Mouse (Mus musculus): Measurements from ENCODE around the gene Cd109. TPM values are rescaled to one million over a fixed set of nuclear protein-coding genes. Genes with fewer than 3 reads are reported as not detected.

The Cd109 gene
- total and polyA plus RNA-seq, 3 experiments: 0.13 to 0.73 (median 0.52) TPM

DNA sequence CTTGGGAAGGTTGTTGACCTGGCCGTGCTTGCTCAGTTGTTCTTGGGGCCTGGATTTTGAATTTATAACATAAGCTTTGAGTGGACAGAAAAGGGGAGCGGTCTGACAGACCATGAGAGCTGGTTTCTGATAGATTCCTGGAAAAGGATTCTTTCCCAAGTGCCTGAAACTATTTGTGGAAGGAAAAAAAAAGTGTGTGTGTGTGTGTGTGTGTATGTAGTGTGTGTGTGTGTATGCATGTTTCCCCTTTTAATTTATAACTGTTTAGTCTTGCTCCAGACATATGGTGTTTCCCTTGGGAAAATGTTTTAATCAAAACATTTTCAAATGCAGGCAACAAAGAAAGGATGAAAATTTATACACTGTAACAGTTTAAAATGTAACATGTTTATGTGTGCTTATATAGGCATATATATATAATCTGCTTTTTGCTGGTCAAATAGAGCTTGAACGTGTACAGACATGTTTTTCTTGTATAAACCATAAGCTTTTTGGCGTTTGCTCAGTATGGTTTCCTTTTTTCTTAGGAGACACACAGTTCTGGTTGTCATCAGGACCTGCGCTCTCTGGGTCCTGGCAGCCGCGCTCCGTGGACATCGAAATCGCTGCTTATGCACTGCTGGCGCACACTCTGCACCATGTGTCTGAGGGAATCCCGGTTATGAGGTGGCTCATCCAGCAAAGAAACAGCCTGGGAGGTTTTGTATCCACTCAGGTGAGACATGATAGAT, 87.3 kb downstream of the Cd109 start:
- TF ChIP-seq KAT2A (IDR thresholded peaks at IDR 0.05; ENCODE audit: insufficient replicate concordance, low read length) (no peak), ZKSCAN1 (IDR thresholded peaks at IDR 0.05; ENCODE audit: borderline replicate concordance, low read depth, low read length) (no peak), BHLHE40 (IDR thresholded peaks at IDR 0.05; ENCODE audit: low read depth, low read length) (no peak), ZMIZ1 (IDR thresholded peaks at IDR 0.05; ENCODE audit: low read depth, low read length) (no peak), NELFE (IDR thresholded peaks at IDR 0.05; ENCODE audit: low read depth, low read length) (no peak), POLR2A (IDR thresholded peaks at IDR 0.05; ENCODE audit: low read depth, low read length) (no peak), IRF4 (IDR thresholded peaks at IDR 0.05; ENCODE audit: low read depth, low read length) (no peak), MAFK (IDR thresholded peaks at IDR 0.05; ENCODE audit: insufficient replicate concordance, low read length) (no peak), RCOR1 (conservative IDR thresholded peaks at IDR 0.05; ENCODE audit: low read depth, low read length) (no peak), GABPA (IDR thresholded peaks at IDR 0.05; ENCODE audit: insufficient replicate concordance, low read depth, low read length) (no peak), TBP (conservative IDR thresholded peaks at IDR 0.05; ENCODE audit: low read depth, low read length) (no peak), RAD21 (IDR thresholded peaks at IDR 0.05; ENCODE audit: low read depth, low read length) (no peak), MEF2A (IDR thresholded peaks at IDR 0.05; ENCODE audit: borderline replicate concordance, low read depth, low read length) (no peak), USF2 (conservative IDR thresholded peaks at IDR 0.05; ENCODE audit: low read depth, low read length) (no peak), MYC (IDR thresholded peaks at IDR 0.05; ENCODE audit: low read depth, low read length) (no peak), ELF1 (IDR thresholded peaks at IDR 0.05; ENCODE audit: low read depth, low read length) (no peak), EP300 (IDR thresholded peaks at IDR 0.05; ENCODE audit: low read length) (no peak)
- Histone ChIP-seq H3K79me2 (replicated peaks; ENCODE audit: control insufficient read depth, extremely low read depth, insufficient read depth, poor library complexity, severe bottlenecking) (no peaks in the 10 kb centered on the region), H3K27me3 (replicated peaks) (no peaks in the 10 kb centered on the region), H3K4me1 (ENCODE audit: control insufficient read depth in 1 of 2, insufficient read depth in 2 of 2) (no peaks in the 10 kb centered on the region), H3K9me3 (replicated peaks; ENCODE audit: low read length) (no peaks in the 10 kb centered on the region), H3K36me3 (replicated peaks in 1 of 2; ENCODE audit: control insufficient read depth in 1 of 2, insufficient read depth in 1 of 2, low read length in 1 of 2) (no peaks in the 10 kb centered on the region), H3K27ac (ENCODE audit: insufficient read depth, low read depth) (no peak overlapping the region), H3K4me2 (ENCODE audit: insufficient read depth, low read depth, poor library complexity, severe bottlenecking) (no peak overlapping the region), H3K4me3 (replicated peaks in 1 of 3; ENCODE audit: low read depth in 2 of 3, low read length in 2 of 3, poor library complexity in 1 of 3) (no peak overlapping the region), H3K9ac (ENCODE audit: insufficient read depth, low read depth) (no peak overlapping the region)
- no peak for DNase-seq (ENCODE audit: extremely low read depth)
- in situ Hi-C loops (cut with MboI; ENCODE audit: low pct_ligation_motif_present, low pct_unique_long_range_greater_than_20kb, low sequenced_read_pairs): no loop called here
- dilution Hi-C loops (cut with MboI; ENCODE audit: extremely low pct_ligation_motif_present, extremely low pct_unique_long_range_greater_than_20kb, low sequenced_read_pairs): no loop called here

- in situ Hi-C loops (cut with MboI; ENCODE audit: low pct_ligation_motif_present, low pct_unique_long_range_greater_than_20kb, low sequenced_read_pairs): no loop called here
Observed at GRCm38 (mm10) chr9:78720888-78721798, 105.8 kb downstream of the Cd109 start.

More at GRCm38 (mm10) chr9:78720888-78721798, 105.8 kb downstream of the Cd109 start:
- Histone ChIP-seq H3K4me1 (ENCODE audit: control insufficient read depth in 1 of 2, insufficient read depth in 2 of 2) (no peaks in the 10 kb centered on the region), H3K9ac (ENCODE audit: insufficient read depth, low read depth) (no peak overlapping the region), H3K9me3 (replicated peaks; ENCODE audit: low read length) (no peaks in the 10 kb centered on the region), H3K27ac (ENCODE audit: insufficient read depth, low read depth) (no peak overlapping the region), H3K36me3 (replicated peaks in 1 of 2; ENCODE audit: control insufficient read depth in 1 of 2, insufficient read depth in 1 of 2, low read length in 1 of 2) (no peaks in the 10 kb centered on the region), H3K4me3 (replicated peaks in 1 of 3; ENCODE audit: low read depth in 2 of 3, low read length in 2 of 3, poor library complexity in 1 of 3) (no peak overlapping the region), H3K4me2 (ENCODE audit: insufficient read depth, low read depth, poor library complexity, severe bottlenecking) (no peak overlapping the region), H3K27me3 (replicated peaks) (no peaks in the 10 kb centered on the region), H3K79me2 (replicated peaks; ENCODE audit: control insufficient read depth, extremely low read depth, insufficient read depth, poor library complexity, severe bottlenecking) (no peaks in the 10 kb centered on the region)
- peak; percentile 19 for DNase-seq (ENCODE audit: extremely low read depth)
- dilution Hi-C loops (cut with MboI; ENCODE audit: extremely low pct_ligation_motif_present, extremely low pct_unique_long_range_greater_than_20kb, low sequenced_read_pairs): no loop called here
- TF ChIP-seq ZNF384 (IDR thresholded peaks at IDR 0.05; ENCODE audit: low read depth, low read length) (peak; percentile 97), MXI1 (IDR thresholded peaks at IDR 0.05; ENCODE audit: low read depth, low read length) (no peak), CHD1 (IDR thresholded peaks at IDR 0.05; ENCODE audit: low read depth, low read length) (no peak), NRF1 (IDR thresholded peaks at IDR 0.05; ENCODE audit: low read depth, low read length) (no peak), MAX (IDR thresholded peaks at IDR 0.05; ENCODE audit: low read length) (no peak), IRF4 (IDR thresholded peaks at IDR 0.05; ENCODE audit: low read depth, low read length) (no peak), SMC3 (IDR thresholded peaks at IDR 0.05; ENCODE audit: low read depth, low read length) (peak; percentile 11; the same call in 1 of the 2 replicates), ETS1 (conservative IDR thresholded peaks at IDR 0.05; ENCODE audit: low read depth, low read length) (no peak), USF2 (conservative IDR thresholded peaks at IDR 0.05; ENCODE audit: low read depth, low read length) (no peak), RAD21 (IDR thresholded peaks at IDR 0.05; ENCODE audit: low read depth, low read length) (no peak), CTCF (conservative IDR thresholded peaks at IDR 0.05 in 1 of 2, IDR thresholded peaks at IDR 0.05 in 1 of 2; ENCODE audit: low read depth in 2 of 2, low read length in 2 of 2) (peak in 1 of 2 experiments; percentile 57; a peak in 2 of 4 replicates), ZKSCAN1 (IDR thresholded peaks at IDR 0.05; ENCODE audit: borderline replicate concordance, low read depth, low read length) (no peak), ZMIZ1 (IDR thresholded peaks at IDR 0.05; ENCODE audit: low read depth, low read length) (no peak), MEF2A (IDR thresholded peaks at IDR 0.05; ENCODE audit: borderline replicate concordance, low read depth, low read length) (no peak)

All from CH12.LX (cell line).